Mouse (Mus musculus): ENCODE data around the gene Mybpc1. TPM values are rescaled to one million over a fixed set of nuclear protein-coding genes. Genes with fewer than 3 reads are reported as not detected.

The Mybpc1 gene
- polyA plus RNA-seq, 1 experiment from 2014 or later, result 2.0 TPM

Other genes with a start within 250 kb of the Mybpc1 start
- gene Dram1, start 226.1 kb downstream of the Mybpc1 start, polyA plus RNA-seq (2015; fragmentation: Nextera tagmentation; extraction: Ambion mirVana), result 0.46 and 0.55 TPM in 2 replicates
- gene Gnptab, start 226.0 kb downstream of the Mybpc1 start, polyA plus RNA-seq (2015; fragmentation: Nextera tagmentation; extraction: Ambion mirVana), result 20.7 and 24.1 TPM in 2 replicates
- 0.50 and 0.75 TPM in 2 replicates for gene Sycp3, start 145.6 kb downstream of the Mybpc1 start, polyA plus RNA-seq (2015; fragmentation: Nextera tagmentation; extraction: Ambion mirVana)
- gene Chpt1, start 101.1 kb downstream of the Mybpc1 start, polyA plus RNA-seq (2015; fragmentation: Nextera tagmentation; extraction: Ambion mirVana), result 15.1 and 16.2 TPM in 2 replicates
- not detected in 2 replicates for gene Spic, start 79.9 kb upstream of the Mybpc1 start, polyA plus RNA-seq (2015; fragmentation: Nextera tagmentation; extraction: Ambion mirVana)
- 147 and 148 TPM in 2 replicates for gene Arl1, start 125.7 kb upstream of the Mybpc1 start, polyA plus RNA-seq (2015; fragmentation: Nextera tagmentation; extraction: Ambion mirVana)
- gene Utp20, start 221.7 kb upstream of the Mybpc1 start, polyA plus RNA-seq (2015; fragmentation: Nextera tagmentation; extraction: Ambion mirVana), result 8.8 and 9.7 TPM in 2 replicates

Data from midbrain, embryonic 15.5 days (tissue).